Mouse (Mus musculus): ENCODE measurements around the gene Dact3. TPM values are rescaled to one million over a fixed set of nuclear protein-coding genes. Genes with fewer than 3 reads are reported as not detected.

Dact3 gene
- polyA plus RNA-seq, 1 experiment, result 1.7 TPM

- no peak overlapping the region for H3K4me3 ChIP-seq (replicated peaks; ENCODE audit: control insufficient read depth, low read depth, low read length)
- no peak overlapping the region for H3K27ac ChIP-seq (ENCODE audit: control insufficient read depth, insufficient read depth, low read depth, low read length, poor library complexity)
- no peak for TF ChIP-seq POLR2A (IDR thresholded peaks at IDR 0.05; ENCODE audit: borderline replicate concordance, control insufficient read depth, low read depth, low read length)
- no peak for TF ChIP-seq CTCF (IDR thresholded peaks at IDR 0.05; ENCODE audit: control insufficient read depth, insufficient read depth, low read length)
- 10% methylated on average over 13 of the region's 13 CpGs for WGBS
- H3K4me1 ChIP-seq (ENCODE audit: control insufficient read depth, insufficient read depth, low read length), result peaks cover 2% of the 10 kb centered on the region
Measured at GRCm38 (mm10) chr7:16876608-16877007, 1.5 kb downstream of the Dact3 start.

- 75% methylated on average over 3 of the region's 3 CpGs for WGBS
- Histone ChIP-seq H3K27ac (ENCODE audit: control insufficient read depth, insufficient read depth, low read depth, low read length, poor library complexity) (no peak overlapping the region), H3K4me3 (replicated peaks; ENCODE audit: control insufficient read depth, low read depth, low read length) (no peak overlapping the region), H3K4me1 (ENCODE audit: control insufficient read depth, insufficient read depth, low read length) (peaks cover 2% of the 10 kb centered on the region)
- TF ChIP-seq POLR2A (IDR thresholded peaks at IDR 0.05; ENCODE audit: borderline replicate concordance, control insufficient read depth, low read depth, low read length) (no peak), CTCF (IDR thresholded peaks at IDR 0.05; ENCODE audit: control insufficient read depth, insufficient read depth, low read length) (no peak)
Measured at GRCm38 (mm10) chr7:16877717-16878116, 2.6 kb downstream of the Dact3 start.

- peaks cover 2% of the 10 kb centered on the region for H3K4me1 ChIP-seq (ENCODE audit: control insufficient read depth, insufficient read depth, low read length)
- 73% methylated on average over 9 of the region's 9 CpGs for WGBS
Measured at GRCm38 (mm10) chr7:16879796-16880547, 4.9 kb downstream of the Dact3 start.

GRCm38 (mm10) chr7:16880615-16881014, 5.5 kb downstream of the Dact3 start:
- no peak overlapping the region for H3K4me3 ChIP-seq (replicated peaks; ENCODE audit: control insufficient read depth, low read depth, low read length)
- WGBS, result 20% methylated on average over 5 of the region's 5 CpGs
- H3K27ac ChIP-seq (ENCODE audit: control insufficient read depth, insufficient read depth, low read depth, low read length, poor library complexity), result no peak overlapping the region
- peaks cover under 1% of the 10 kb centered on the region for H3K4me1 ChIP-seq (ENCODE audit: control insufficient read depth, insufficient read depth, low read length)
- no peak for TF ChIP-seq CTCF (IDR thresholded peaks at IDR 0.05; ENCODE audit: control insufficient read depth, insufficient read depth, low read length)
- TF ChIP-seq POLR2A (IDR thresholded peaks at IDR 0.05; ENCODE audit: borderline replicate concordance, control insufficient read depth, low read depth, low read length), result no peak

More at GRCm38 (mm10) chr7:16879796-16880547, 4.9 kb downstream of the Dact3 start:
- H3K27ac ChIP-seq (ENCODE audit: control insufficient read depth, insufficient read depth, low read depth, low read length, poor library complexity), result no peak overlapping the region
- TF ChIP-seq CTCF (IDR thresholded peaks at IDR 0.05; ENCODE audit: control insufficient read depth, insufficient read depth, low read length), result no peak
- no peak for TF ChIP-seq POLR2A (IDR thresholded peaks at IDR 0.05; ENCODE audit: borderline replicate concordance, control insufficient read depth, low read depth, low read length)
- no peak overlapping the region for H3K4me3 ChIP-seq (replicated peaks; ENCODE audit: control insufficient read depth, low read depth, low read length)

- Histone ChIP-seq H3K4me1 (ENCODE audit: control insufficient read depth, insufficient read depth, low read length) (no peaks in the 10 kb centered on the region), H3K4me3 (replicated peaks; ENCODE audit: control insufficient read depth, low read depth, low read length) (no peak overlapping the region), H3K27ac (ENCODE audit: control insufficient read depth, insufficient read depth, low read depth, low read length, poor library complexity) (no peak overlapping the region)
- no peak for TF ChIP-seq POLR2A (IDR thresholded peaks at IDR 0.05; ENCODE audit: borderline replicate concordance, control insufficient read depth, low read depth, low read length)
- TF ChIP-seq CTCF (IDR thresholded peaks at IDR 0.05; ENCODE audit: control insufficient read depth, insufficient read depth, low read length), result no peak
- 80% methylated on average over 6 of the region's 6 CpGs for WGBS
Measured at GRCm38 (mm10) chr7:16883162-16883561, 8.0 kb downstream of the Dact3 start.

GRCm38 (mm10) chr7:16884334-16884733, 9.2 kb downstream of the Dact3 start:
- WGBS, result 54% methylated on average over 4 of the region's 4 CpGs
- H3K27ac ChIP-seq (ENCODE audit: control insufficient read depth, insufficient read depth, low read depth, low read length, poor library complexity), result no peak overlapping the region
- TF ChIP-seq CTCF (IDR thresholded peaks at IDR 0.05; ENCODE audit: control insufficient read depth, insufficient read depth, low read length), result no peak
- no peak for TF ChIP-seq POLR2A (IDR thresholded peaks at IDR 0.05; ENCODE audit: borderline replicate concordance, control insufficient read depth, low read depth, low read length)
- no peak overlapping the region for H3K4me3 ChIP-seq (replicated peaks; ENCODE audit: control insufficient read depth, low read depth, low read length)
- H3K4me1 ChIP-seq (ENCODE audit: control insufficient read depth, insufficient read depth, low read length), result no peaks in the 10 kb centered on the region

GRCm38 (mm10) chr7:16885271-16885776, 10.2 kb downstream of the Dact3 start:
- Histone ChIP-seq H3K27ac (ENCODE audit: control insufficient read depth, insufficient read depth, low read depth, low read length, poor library complexity) (no peak overlapping the region), H3K4me3 (replicated peaks; ENCODE audit: control insufficient read depth, low read depth, low read length) (no peak overlapping the region)

GRCm38 (mm10) chr7:16885905-16886304, 10.8 kb downstream of the Dact3 start:
- no peak overlapping the region for H3K27ac ChIP-seq (ENCODE audit: control insufficient read depth, insufficient read depth, low read depth, low read length, poor library complexity)
- H3K4me3 ChIP-seq (replicated peaks; ENCODE audit: control insufficient read depth, low read depth, low read length), result no peak overlapping the region
- TF ChIP-seq POLR2A (IDR thresholded peaks at IDR 0.05; ENCODE audit: borderline replicate concordance, control insufficient read depth, low read depth, low read length) (no peak), CTCF (IDR thresholded peaks at IDR 0.05; ENCODE audit: control insufficient read depth, insufficient read depth, low read length) (no peak)
- no peaks in the 10 kb centered on the region for H3K4me1 ChIP-seq (ENCODE audit: control insufficient read depth, insufficient read depth, low read length)
- WGBS, result 71% methylated on average over 59 of the region's 59 CpGs

More at GRCm38 (mm10) chr7:16885271-16885776, 10.2 kb downstream of the Dact3 start:
- 37% methylated on average over 94 of the region's 95 CpGs for WGBS
- no peaks in the 10 kb centered on the region for H3K4me1 ChIP-seq (ENCODE audit: control insufficient read depth, insufficient read depth, low read length)
- no peak for TF ChIP-seq CTCF (IDR thresholded peaks at IDR 0.05; ENCODE audit: control insufficient read depth, insufficient read depth, low read length)
- TF ChIP-seq POLR2A (IDR thresholded peaks at IDR 0.05; ENCODE audit: borderline replicate concordance, control insufficient read depth, low read depth, low read length), result no peak

Data from bone marrow, adult 2 months (tissue).